ENCODE assay signal across 8 mouse cellular contexts in genomic region chr7:130533316-130534260, GRCm38 (mm10). TPM values are rescaled to one million over a fixed set of nuclear protein-coding genes. Genes with fewer than 3 reads are reported as not detected.
DNase-seq lines count a peak whose midpoint lies in the region; ATAC-seq lines count a peak whose summit lies in the region.

No protein-coding gene starts in this region.

- H3K27ac ChIP-seq in intestine, embryonic 16.5 days (ENCODE audit: low read length), result no peak overlapping the region
- no peak overlapping the region for H3K27ac ChIP-seq in midbrain, embryonic 11.5 days (ENCODE audit: low read depth, low read length)

- peaks cover 15% of the 10 kb centered on the region; the same call in 1 of the 2 replicates for H3K36me3 ChIP-seq in intestine, embryonic 16.5 days (ENCODE audit: control insufficient read depth, insufficient read depth, low read length)
- peaks cover 13% of the 10 kb centered on the region for H3K36me3 ChIP-seq in midbrain, embryonic 11.5 days (ENCODE audit: control insufficient read depth, insufficient read depth, low read length)

- peak; percentile 94 for DNase-seq in adrenal gland, adult 18-20 months (ENCODE audit: low spot score in 2 of 2)
- peak; percentile 74 for DNase-seq in embryo, embryonic 11.5 days (ENCODE audit: low read depth, low spot score)
- peak; percentile 62 for DNase-seq in gonadal fat pad, adult 2 months (ENCODE audit: low read depth)
- peak; percentile 82 to 89 for DNase-seq in left cerebral cortex, postnatal 25 days (ENCODE audit: low spot score in 2 of 2)
- peak; percentile 99 for DNase-seq in midbrain, embryonic 11.5 days (ENCODE audit: low spot score, missing footprints)
- peak; percentile 90 for DNase-seq in right cerebral cortex, postnatal 4 days
- DNase-seq in yolk sac, embryonic 10.5 days (ENCODE audit: low spot score), result peak; percentile 79

- no peaks in the 10 kb centered on the region for H3K9me3 ChIP-seq in intestine, embryonic 16.5 days (ENCODE audit: control insufficient read depth, low read length)
- H3K9me3 ChIP-seq in midbrain, embryonic 11.5 days (ENCODE audit: control insufficient read depth, low read length), result no peaks in the 10 kb centered on the region

- no peaks in the 10 kb centered on the region for H3K27me3 ChIP-seq in intestine, embryonic 16.5 days (replicated peaks; ENCODE audit: control insufficient read depth, insufficient read depth, low read length)
- H3K27me3 ChIP-seq in midbrain, embryonic 11.5 days (ENCODE audit: control insufficient read depth, insufficient read depth, low read length), result no peaks in the 10 kb centered on the region

- WGBS in intestine, embryonic 16.5 days, result 50% methylated on average over 24 of the region's 25 CpGs
- WGBS in midbrain, embryonic 11.5 days, result 49% methylated on average over 23 of the region's 25 CpGs

- no peak overlapping the region for H3K4me2 ChIP-seq in intestine, embryonic 16.5 days (ENCODE audit: low read depth, low read length)
- H3K4me2 ChIP-seq in midbrain, embryonic 11.5 days, result no peak overlapping the region

- no peaks in the 10 kb centered on the region for H3K4me1 ChIP-seq in intestine, embryonic 16.5 days (ENCODE audit: control insufficient read depth, insufficient read depth, low read length)
- no peaks in the 10 kb centered on the region for H3K4me1 ChIP-seq in midbrain, embryonic 11.5 days (ENCODE audit: control insufficient read depth, insufficient read depth, low read length)

- no peak overlapping the region for H3K9ac ChIP-seq in intestine, embryonic 16.5 days (ENCODE audit: low read depth, low read length)
- no peak overlapping the region for H3K9ac ChIP-seq in midbrain, embryonic 11.5 days (ENCODE audit: low read length)

- H3K4me3 ChIP-seq in intestine, embryonic 16.5 days (ENCODE audit: low read length), result no peak overlapping the region
- H3K4me3 ChIP-seq in midbrain, embryonic 11.5 days (ENCODE audit: low read depth, low read length), result no peak overlapping the region

- intact Hi-C loops in left cerebral cortex, postnatal 25 days (cut with DNase I), result loop anchor here (5.0 kb wide), 3 partner anchors 69 to 886 kb away; no protein-coding TSS in a partner anchor

- peak; percentile 85 for ATAC-seq in intestine, embryonic 16.5 days
- peak; percentile 69 for ATAC-seq in midbrain, embryonic 11.5 days (ENCODE audit: low FRiP score)

RNA-seq across cellular contexts. Expression of gene Ate1, which starts 13.4 kb away (rescaled TPM):
- total RNA-seq in adrenal gland, adult 18-20 months (2021), result 10 to 100 TPM; 35.9 to 38.0 TPM
- 9.3 and 14.0 TPM in 2 replicates for polyA plus RNA-seq in gonadal fat pad, adult 2 months (2012; rRNA removed)
- polyA plus RNA-seq in intestine, embryonic 16.5 days (2015; fragmentation: Nextera tagmentation; extraction: Ambion mirVana), result 45.2 and 46.1 TPM in 2 replicates
- 10 to 100 TPM; 55.8 to 59.0 TPM for total RNA-seq in left cerebral cortex, postnatal 25 days (2021)
- polyA plus RNA-seq in midbrain, embryonic 11.5 days (2014; fragmentation: Nextera tagmentation; extraction: Ambion mirVana), result 54.8 and 57.1 TPM in 2 replicates

RNA-seq across cellular contexts. Expression of gene Nsmce4a, which starts 39.3 kb away (rescaled TPM):
- 10 to 100 TPM; 38.2 to 55.1 TPM for total RNA-seq in adrenal gland, adult 18-20 months (2021)
- polyA plus RNA-seq in gonadal fat pad, adult 2 months (2012; rRNA removed), result 34.0 and 44.5 TPM in 2 replicates
- 86.1 and 108 TPM in 2 replicates for polyA plus RNA-seq in intestine, embryonic 16.5 days (2015; fragmentation: Nextera tagmentation; extraction: Ambion mirVana)
- total RNA-seq in left cerebral cortex, postnatal 25 days (2021), result 10 to 100 TPM; 31.9 to 34.9 TPM
- 223 and 239 TPM in 2 replicates for polyA plus RNA-seq in midbrain, embryonic 11.5 days (2014; fragmentation: Nextera tagmentation; extraction: Ambion mirVana)

RNA-seq across cellular contexts. Expression of gene Tacc2, which starts 43.6 kb away (rescaled TPM):
- 10 to 100 TPM; 32.3 to 33.3 TPM for total RNA-seq in adrenal gland, adult 18-20 months (2021)
- 32.3 and 41.7 TPM in 2 replicates for polyA plus RNA-seq in gonadal fat pad, adult 2 months (2012; rRNA removed)
- polyA plus RNA-seq in intestine, embryonic 16.5 days (2015; fragmentation: Nextera tagmentation; extraction: Ambion mirVana), result 27.4 and 30.0 TPM in 2 replicates
- 10 to 100 TPM; 62.2 to 62.7 TPM for total RNA-seq in left cerebral cortex, postnatal 25 days (2021)
- polyA plus RNA-seq in midbrain, embryonic 11.5 days (2014; fragmentation: Nextera tagmentation; extraction: Ambion mirVana), result 45.8 and 47.3 TPM in 2 replicates
